Mouse (Mus musculus) embryonic fibroblast, embryonic 13.5 days (primary cell): ENCODE data around the gene Pafah2. TPM values are rescaled to one million over a fixed set of nuclear protein-coding genes. Genes with fewer than 3 reads are reported as not detected.

Source experiments
- H3K27ac ChIP-seq: 2 replicates; pipeline ENCODE4 v1.5.1; 2012; ENCODE audit warnings: low read length, control low read depth, inconsistent platforms; ENCODE audit not compliant: insufficient read depth
- H3K4me1 ChIP-seq: 2 replicates; pipeline ENCODE4 v1.6.1; 2011; ENCODE audit warnings: low read length; ENCODE audit not compliant: control insufficient read depth, insufficient read depth
- H3K4me3 ChIP-seq: 2 replicates; pipeline ENCODE4 v1.5.1; 2011; ENCODE audit warnings: mild to moderate bottlenecking, control low read depth, low read length; ENCODE audit not compliant: insufficient read depth
- CTCF ChIP-seq: IDR thresholded peaks from 2 replicates; pipeline ENCODE4 v1.5.1; 2011; ENCODE audit warnings: mild to moderate bottlenecking, control low read depth, low read length, moderate library complexity, borderline replicate concordance; ENCODE audit not compliant: insufficient read depth
- POLR2A ChIP-seq: IDR thresholded peaks from 2 replicates; pipeline ENCODE4 v1.6.1; 2011; ENCODE audit warnings: low read depth, mild to moderate bottlenecking, control low read depth, low read length, moderate library complexity
- polyA plus RNA-seq: library from polyadenylated mRNA; stranded (reverse); fragments of >200 nt; gene quantifications from 2 replicates; pipeline ENCODE4 v1.2.4, GENCODE M21; 2011; ENCODE audit warnings: low read depth; ENCODE audit not compliant: missing spikeins, insufficient read length

Gene Pafah2
- polyA plus RNA-seq = 15.9 and 20.7 TPM in 2 replicates

GRCm38 (mm10) chr4:134395977-134396825 is at the start of gene Pafah2:
TSS of gene Pafah2 (plus strand) at chr4:134396320.
- peak within 1 kb of the TSS; percentile 71 for H3K27ac ChIP-seq
- peak within 1 kb of the TSS; percentile 76 for H3K4me3 ChIP-seq
- TF ChIP-seq CTCF (peak; percentile 94), POLR2A (peak; percentile 64)
- H3K4me1 ChIP-seq = no peaks in the 10 kb centered on the region

GRCm38 (mm10) chr4:134348078-134348477 is 48.0 kb upstream of the Pafah2 start:
- no peaks in the 10 kb centered on the region for H3K4me1 ChIP-seq
- H3K27ac ChIP-seq = no peak overlapping the region
- TF ChIP-seq POLR2A (no peak), CTCF (no peak)
- no peak overlapping the region for H3K4me3 ChIP-seq

- TF ChIP-seq POLR2A = no peak
- TF ChIP-seq CTCF = no peak
- Histone ChIP-seq H3K4me1 (no peaks in the 10 kb centered on the region), H3K4me3 (no peak overlapping the region), H3K27ac (no peak overlapping the region)
Measured at GRCm38 (mm10) chr4:134348545-134348944, 47.6 kb upstream of the Pafah2 start.

GRCm38 (mm10) chr4:134349829-134350228 is 46.3 kb upstream of the Pafah2 start:
- TF ChIP-seq CTCF (no peak), POLR2A (no peak)
- Histone ChIP-seq H3K4me1 (no peaks in the 10 kb centered on the region), H3K27ac (no peak overlapping the region), H3K4me3 (no peak overlapping the region)

GRCm38 (mm10) chr4:134350641-134351040 is 45.5 kb upstream of the Pafah2 start:
- TF ChIP-seq POLR2A = no peak
- no peak for TF ChIP-seq CTCF
- Histone ChIP-seq H3K27ac (no peak overlapping the region), H3K4me1 (no peaks in the 10 kb centered on the region), H3K4me3 (no peak overlapping the region)

- no peaks in the 10 kb centered on the region for H3K4me1 ChIP-seq
- TF ChIP-seq CTCF (no peak), POLR2A (no peak)
- no peak overlapping the region for H3K4me3 ChIP-seq
- H3K27ac ChIP-seq = no peak overlapping the region
Measured at GRCm38 (mm10) chr4:134351329-134352260, 44.5 kb upstream of the Pafah2 start.

- Histone ChIP-seq H3K27ac (no peak overlapping the region), H3K4me3 (no peak overlapping the region), H3K4me1 (no peaks in the 10 kb centered on the region)
- TF ChIP-seq POLR2A = no peak
- no peak for TF ChIP-seq CTCF
Measured at GRCm38 (mm10) chr4:134352261-134352707, 43.8 kb upstream of the Pafah2 start.

GRCm38 (mm10) chr4:134352929-134353328 is 43.2 kb upstream of the Pafah2 start:
- no peak overlapping the region for H3K4me3 ChIP-seq
- no peaks in the 10 kb centered on the region for H3K4me1 ChIP-seq
- no peak for TF ChIP-seq CTCF
- no peak for TF ChIP-seq POLR2A
- H3K27ac ChIP-seq = no peak overlapping the region

- no peak overlapping the region for H3K4me3 ChIP-seq
- TF ChIP-seq POLR2A (no peak), CTCF (no peak)
- H3K27ac ChIP-seq = no peak overlapping the region
- no peaks in the 10 kb centered on the region for H3K4me1 ChIP-seq
Measured at GRCm38 (mm10) chr4:134353527-134354409, 42.4 kb upstream of the Pafah2 start.
